Mouse (Mus musculus) intestine, postnatal 0 days (tissue): ENCODE data around the gene Naa40. TPM values are rescaled to one million over a fixed set of nuclear protein-coding genes. Genes with fewer than 3 reads are reported as not detected.

Experiments used
- ATAC-seq: fragments of 200-750 bp; cut with Nextera tagmentation; 2 replicates; pipeline ENCODE4 v1.8.0; 2017; ENCODE audit warnings: mild to moderate bottlenecking, moderate TSS enrichment, moderate library complexity
- H3K27ac ChIP-seq: fragments of 300-500 bp; sonication (generic); 2 replicates; pipeline ENCODE4 v1.5.1; 2014; ENCODE audit warnings: mild to moderate bottlenecking, low read depth, low read length, moderate library complexity
- H3K27me3 ChIP-seq: fragments of 300-500 bp; sonication (generic); replicated peaks from 2 replicates; pipeline ENCODE4 v1.6.1; 2014; ENCODE audit warnings: low read length, mixed read lengths; ENCODE audit not compliant: control insufficient read depth, insufficient read depth
- H3K36me3 ChIP-seq: fragments of 300-500 bp; sonication (generic); 2 replicates; pipeline ENCODE4 v1.6.1; 2014; ENCODE audit warnings: mild to moderate bottlenecking, moderate library complexity; ENCODE audit not compliant: control insufficient read depth, insufficient read depth
- H3K4me1 ChIP-seq: fragments of 300-500 bp; sonication (generic); replicated peaks from 2 replicates; pipeline ENCODE4 v1.6.1; 2014; ENCODE audit warnings: antibody characterized with exemption, low read length, mixed read lengths; ENCODE audit not compliant: control insufficient read depth, insufficient read depth
- H3K4me2 ChIP-seq: fragments of 300-500 bp; sonication (generic); replicated peaks from 2 replicates; pipeline ENCODE4 v1.6.1; 2014; ENCODE audit warnings: low read depth, mild to moderate bottlenecking, moderate library complexity
- H3K4me3 ChIP-seq: fragments of 300-500 bp; sonication (generic); 2 replicates; pipeline ENCODE4 v1.5.1; 2014; ENCODE audit warnings: low read depth, low read length
- H3K9ac ChIP-seq: fragments of 300-500 bp; sonication (generic); 2 replicates; pipeline ENCODE4 v1.6.1; 2014; ENCODE audit warnings: mild to moderate bottlenecking, low read depth, low read length
- H3K9me3 ChIP-seq: fragments of 300-500 bp; sonication (generic); 2 replicates; pipeline ENCODE4 v1.6.1; 2016; ENCODE audit warnings: mixed run types; ENCODE audit not compliant: control insufficient read depth
- CTCF ChIP-seq: sonication (generic); IDR thresholded peaks from 2 replicates; pipeline ENCODE4 v1.5.1; 2016; ENCODE audit warnings: low read depth, mild to moderate bottlenecking, control low read depth, antibody characterized with exemption, moderate library complexity
- WGBS: fragments of 180-500 bp; shearing (Covaris S2); extraction: QIAGEN DNeasy Blood & Tissue Kit; methylation state at CpG from one replicate; pipeline ENCODE4 v1.1.7; 2014; 5-methylcytosine and 5-hydroxymethylcytosine counted together
- polyA plus RNA-seq: library from polyadenylated mRNA; unstranded; fragments of >200 nt; fragmentation: Nextera tagmentation; extraction: Ambion mirVana; gene quantifications from 2 replicates; pipeline ENCODE4 v1.2.1, GENCODE M21; 2015

Naa40 gene
- polyA plus RNA-seq, 1 experiment from 2014 or later: 18.6 TPM

GRCm38 (mm10) chr19:7278200-7278906 lies 37.4 kb upstream of the Naa40 start:
- no peak overlapping the region for H3K4me2 ChIP-seq
- 84% methylated on average over 6 of the region's 6 CpGs for WGBS
- H3K27ac ChIP-seq: no peak overlapping the region
- H3K4me3 ChIP-seq: no peak overlapping the region
- no peaks in the 10 kb centered on the region for H3K4me1 ChIP-seq
- H3K9ac ChIP-seq: no peak overlapping the region
- no peaks in the 10 kb centered on the region for H3K27me3 ChIP-seq
- no peak for ATAC-seq
- peaks cover 80% of the 10 kb centered on the region for H3K36me3 ChIP-seq
- TF ChIP-seq CTCF: no peak
- H3K9me3 ChIP-seq: no peaks in the 10 kb centered on the region

- Histone ChIP-seq H3K4me3 (no peak overlapping the region), H3K36me3 (peaks cover 65% of the 10 kb centered on the region), H3K27me3 (no peaks in the 10 kb centered on the region), H3K27ac (no peak overlapping the region), H3K9ac (no peak overlapping the region), H3K9me3 (no peaks in the 10 kb centered on the region), H3K4me2 (no peak overlapping the region), H3K4me1 (no peaks in the 10 kb centered on the region)
- no peak for TF ChIP-seq CTCF
- ATAC-seq: no peak
- WGBS: 75% methylated on average over 7 of the region's 7 CpGs
These were observed 35.8 kb upstream of the Naa40 start for GRCm38 (mm10) chr19:7276796-7277195.

- Histone ChIP-seq H3K36me3 (peaks cover 58% of the 10 kb centered on the region), H3K27me3 (no peaks in the 10 kb centered on the region), H3K9me3 (no peaks in the 10 kb centered on the region), H3K4me3 (no peak overlapping the region), H3K9ac (no peak overlapping the region), H3K4me1 (no peaks in the 10 kb centered on the region), H3K27ac (no peak overlapping the region; the same call in 1 of the 2 replicates), H3K4me2 (no peak overlapping the region)
- no peak for ATAC-seq
- TF ChIP-seq CTCF: no peak
- WGBS: 67% methylated on average over 7 of the region's 7 CpGs
These were observed 35.2 kb upstream of the Naa40 start for GRCm38 (mm10) chr19:7276053-7276659.

- H3K36me3 ChIP-seq: peaks cover 49% of the 10 kb centered on the region
- no peak overlapping the region for H3K4me2 ChIP-seq
- no peak overlapping the region for H3K4me3 ChIP-seq
- H3K9me3 ChIP-seq: no peaks in the 10 kb centered on the region
- H3K27ac ChIP-seq: no peak overlapping the region
- no peaks in the 10 kb centered on the region for H3K27me3 ChIP-seq
- 43% methylated on average over 7 of the region's 7 CpGs for WGBS
- no peak; the same call in 1 of the 2 replicates for ATAC-seq
- no peak for TF ChIP-seq CTCF
- no peaks in the 10 kb centered on the region for H3K4me1 ChIP-seq
- no peak overlapping the region for H3K9ac ChIP-seq
These were observed 34.3 kb upstream of the Naa40 start for GRCm38 (mm10) chr19:7275131-7275789.

GRCm38 (mm10) chr19:7274326-7274990 lies 33.5 kb upstream of the Naa40 start:
- ATAC-seq: no peak
- 87% methylated on average over 13 of the region's 13 CpGs for WGBS
- Histone ChIP-seq H3K27me3 (no peaks in the 10 kb centered on the region), H3K9me3 (no peaks in the 10 kb centered on the region), H3K9ac (no peak overlapping the region), H3K27ac (no peak overlapping the region; the same call in 1 of the 2 replicates), H3K4me2 (no peak overlapping the region), H3K4me3 (no peak overlapping the region), H3K36me3 (peaks cover 43% of the 10 kb centered on the region), H3K4me1 (peaks cover under 1% of the 10 kb centered on the region; the same call in 1 of the 2 replicates)
- no peak for TF ChIP-seq CTCF

GRCm38 (mm10) chr19:7273486-7273885 lies 32.5 kb upstream of the Naa40 start:
- peaks cover 9% of the 10 kb centered on the region; the same call in 1 of the 2 replicates for H3K4me1 ChIP-seq
- H3K9ac ChIP-seq: no peak overlapping the region
- H3K27ac ChIP-seq: no peak overlapping the region
- H3K36me3 ChIP-seq: peaks cover 33% of the 10 kb centered on the region
- H3K4me2 ChIP-seq: no peak overlapping the region
- H3K27me3 ChIP-seq: no peaks in the 10 kb centered on the region
- H3K9me3 ChIP-seq: no peaks in the 10 kb centered on the region
- 94% methylated on average over 4 of the region's 4 CpGs for WGBS
- no peak overlapping the region for H3K4me3 ChIP-seq
- peak; percentile 49 for TF ChIP-seq CTCF
- ATAC-seq: no peak
